Mouse (Mus musculus) lung, postnatal 0 days (tissue): ENCODE measurements around the gene Teddm1b.

ENCODE experiments used
- CTCF ChIP-seq: IDR thresholded peaks from 2 replicates; pipeline ENCODE4 v1.5.1; 2016; ENCODE audit warnings: antibody characterized with exemption, mild to moderate bottlenecking
- EP300 ChIP-seq: IDR thresholded peaks from 2 replicates; pipeline ENCODE4 v1.6.1; 2016; ENCODE audit warnings: antibody characterized with exemption, mild to moderate bottlenecking, control low read depth

- TF ChIP-seq CTCF (no peak), EP300 (no peak)
Observed at GRCm38 (mm10) chr1:153909213-153909962, 35.2 kb downstream of the Teddm1b start.
